Mouse (Mus musculus) cortical plate, adult 2 months (tissue): Measurements from ENCODE around the gene Atp6v1c2.

Experiments
- CTCF ChIP-seq: fragments of 200-500 bp; IDR thresholded peaks from 2 replicates; pipeline ENCODE4 v1.5.1; 2011; ENCODE audit warnings: mild to moderate bottlenecking, control low read depth, low read length; ENCODE audit not compliant: insufficient read depth; ENCODE audit errors: extremely low read depth
- POLR2A ChIP-seq: fragments of 200-500 bp; IDR thresholded peaks from 2 replicates; pipeline ENCODE4 v1.6.1; 2011; ENCODE audit warnings: mild to moderate bottlenecking, low read length, control low read depth; ENCODE audit not compliant: insufficient read depth; ENCODE audit errors: extremely low read depth

- no peak for TF ChIP-seq CTCF
- no peak for TF ChIP-seq POLR2A
Observed at GRCm38 (mm10) chr12:17267316-17267715, 61.8 kb downstream of the Atp6v1c2 start.
